Mouse (Mus musculus): ENCODE data around the gene Naa20. TPM values are rescaled to one million over a fixed set of nuclear protein-coding genes. Genes with fewer than 3 reads are reported as not detected.

The Naa20 gene
- polyA plus RNA-seq, 1 experiment from 2014 or later, result 134 TPM

- DNase-seq (ENCODE audit: low spot score), result no peak
- Histone ChIP-seq H3K4me1 (replicated peaks; ENCODE audit: control insufficient read depth, insufficient read depth) (no peaks in the 10 kb centered on the region), H3K9me3 (ENCODE audit: control insufficient read depth, low read length) (no peaks in the 10 kb centered on the region), H3K4me3 (ENCODE audit: low read depth, low read length) (no peak overlapping the region), H3K27ac (replicated peaks) (no peak overlapping the region), H3K4me2 (replicated peaks; ENCODE audit: low read depth) (no peak overlapping the region), H3K27me3 (ENCODE audit: control insufficient read depth, insufficient read depth, low read length) (no peaks in the 10 kb centered on the region), H3K9ac (ENCODE audit: low read length) (no peak overlapping the region), H3K36me3 (ENCODE audit: control insufficient read depth, insufficient read depth, low read length) (no peaks in the 10 kb centered on the region)
- WGBS, result 77% methylated on average over 8 of the region's 8 CpGs
- TF ChIP-seq EP300 (optimal IDR thresholded peaks at IDR 0.05) (no peak), CTCF (IDR thresholded peaks at IDR 0.05; ENCODE audit: low read depth) (no peak)
- no peak for ATAC-seq (ENCODE audit: low FRiP score, low TSS enrichment)
These were observed 35.1 kb downstream of the Naa20 start for GRCm38 (mm10) chr2:145936975-145937374.

DNA sequence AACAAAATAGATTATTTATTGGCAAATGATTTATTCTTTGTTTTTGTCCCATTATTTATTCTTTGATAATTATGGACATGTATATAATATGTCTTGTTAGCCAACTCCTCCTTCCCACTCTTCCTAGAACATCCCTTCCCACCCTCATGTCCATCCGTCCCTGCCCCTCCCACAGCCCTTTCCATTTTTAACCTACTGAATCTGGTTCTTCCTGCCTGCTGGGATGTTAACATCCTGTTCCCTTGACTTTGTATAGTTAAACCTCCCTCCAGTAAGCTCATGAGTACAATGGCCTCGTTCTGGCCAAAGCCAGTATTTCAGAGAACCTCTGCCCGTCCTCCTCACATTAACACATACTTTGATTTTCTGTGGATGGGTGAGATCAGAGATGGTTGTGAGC is 39.5 kb downstream of the Naa20 start:
- Histone ChIP-seq H3K36me3 (ENCODE audit: control insufficient read depth, insufficient read depth, low read length) (no peaks in the 10 kb centered on the region), H3K27ac (replicated peaks) (no peak overlapping the region), H3K4me1 (replicated peaks; ENCODE audit: control insufficient read depth, insufficient read depth) (no peaks in the 10 kb centered on the region), H3K4me3 (ENCODE audit: low read depth, low read length) (no peak overlapping the region), H3K4me2 (replicated peaks; ENCODE audit: low read depth) (no peak overlapping the region), H3K9ac (ENCODE audit: low read length) (no peak overlapping the region), H3K27me3 (ENCODE audit: control insufficient read depth, insufficient read depth, low read length) (no peaks in the 10 kb centered on the region), H3K9me3 (ENCODE audit: control insufficient read depth, low read length) (no peaks in the 10 kb centered on the region)
- DNase-seq (ENCODE audit: low spot score), result no peak
- ATAC-seq (ENCODE audit: low FRiP score, low TSS enrichment), result no peak
- 52% methylated on average over 3 of the region's 3 CpGs for WGBS
- TF ChIP-seq CTCF (IDR thresholded peaks at IDR 0.05; ENCODE audit: low read depth) (no peak), EP300 (optimal IDR thresholded peaks at IDR 0.05) (no peak)

DNA sequence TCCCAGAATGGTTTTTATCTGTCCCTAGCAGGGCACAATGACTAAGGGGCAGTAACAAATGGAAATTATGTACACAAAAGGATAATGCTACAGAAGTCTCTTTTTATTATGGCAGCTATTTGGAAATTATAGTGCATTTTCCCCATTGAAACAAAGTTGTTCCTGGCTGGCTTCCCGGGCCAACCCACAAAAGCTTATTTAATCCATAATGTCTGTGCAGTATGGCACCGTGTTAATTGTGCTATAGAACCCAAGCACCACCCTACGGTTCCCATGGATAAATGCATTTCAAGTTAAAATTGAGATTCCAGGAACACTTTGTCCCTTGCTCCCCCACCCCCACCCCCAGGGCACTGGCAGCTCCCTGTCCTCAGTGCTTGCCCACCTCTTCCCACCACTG is 42.4 kb downstream of the Naa20 start:
- ATAC-seq (ENCODE audit: low FRiP score, low TSS enrichment), result no peak
- no peak for DNase-seq (ENCODE audit: low spot score)

GRCm38 (mm10) chr2:145948402-145948954 is 46.6 kb downstream of the Naa20 start:
- H3K27ac ChIP-seq (replicated peaks), result no peak overlapping the region
- H3K4me2 ChIP-seq (replicated peaks; ENCODE audit: low read depth), result no peak overlapping the region
- H3K27me3 ChIP-seq (ENCODE audit: control insufficient read depth, insufficient read depth, low read length), result no peaks in the 10 kb centered on the region
- no peaks in the 10 kb centered on the region for H3K4me1 ChIP-seq (replicated peaks; ENCODE audit: control insufficient read depth, insufficient read depth)
- no peak for DNase-seq (ENCODE audit: low spot score)
- H3K4me3 ChIP-seq (ENCODE audit: low read depth, low read length), result no peak overlapping the region
- H3K9ac ChIP-seq (ENCODE audit: low read length), result no peak overlapping the region
- no peaks in the 10 kb centered on the region for H3K9me3 ChIP-seq (ENCODE audit: control insufficient read depth, low read length)
- TF ChIP-seq CTCF (IDR thresholded peaks at IDR 0.05; ENCODE audit: low read depth), result no peak
- TF ChIP-seq EP300 (optimal IDR thresholded peaks at IDR 0.05), result no peak
- no peak for ATAC-seq (ENCODE audit: low FRiP score, low TSS enrichment)
- H3K36me3 ChIP-seq (ENCODE audit: control insufficient read depth, insufficient read depth, low read length), result no peaks in the 10 kb centered on the region
- 61% methylated on average over 7 of the region's 7 CpGs for WGBS

More for the DNA sequence above, 42.4 kb downstream of the Naa20 start:
- Histone ChIP-seq H3K4me1 (replicated peaks; ENCODE audit: control insufficient read depth, insufficient read depth) (no peaks in the 10 kb centered on the region), H3K4me3 (ENCODE audit: low read depth, low read length) (no peak overlapping the region), H3K9me3 (ENCODE audit: control insufficient read depth, low read length) (no peaks in the 10 kb centered on the region), H3K36me3 (ENCODE audit: control insufficient read depth, insufficient read depth, low read length) (no peaks in the 10 kb centered on the region), H3K27me3 (ENCODE audit: control insufficient read depth, insufficient read depth, low read length) (no peaks in the 10 kb centered on the region), H3K4me2 (replicated peaks; ENCODE audit: low read depth) (no peak overlapping the region), H3K27ac (replicated peaks) (no peak overlapping the region), H3K9ac (ENCODE audit: low read length) (no peak overlapping the region)
- WGBS, result 75% methylated on average over 3 of the region's 3 CpGs
- TF ChIP-seq EP300 (optimal IDR thresholded peaks at IDR 0.05) (no peak), CTCF (IDR thresholded peaks at IDR 0.05; ENCODE audit: low read depth) (no peak)

DNA sequence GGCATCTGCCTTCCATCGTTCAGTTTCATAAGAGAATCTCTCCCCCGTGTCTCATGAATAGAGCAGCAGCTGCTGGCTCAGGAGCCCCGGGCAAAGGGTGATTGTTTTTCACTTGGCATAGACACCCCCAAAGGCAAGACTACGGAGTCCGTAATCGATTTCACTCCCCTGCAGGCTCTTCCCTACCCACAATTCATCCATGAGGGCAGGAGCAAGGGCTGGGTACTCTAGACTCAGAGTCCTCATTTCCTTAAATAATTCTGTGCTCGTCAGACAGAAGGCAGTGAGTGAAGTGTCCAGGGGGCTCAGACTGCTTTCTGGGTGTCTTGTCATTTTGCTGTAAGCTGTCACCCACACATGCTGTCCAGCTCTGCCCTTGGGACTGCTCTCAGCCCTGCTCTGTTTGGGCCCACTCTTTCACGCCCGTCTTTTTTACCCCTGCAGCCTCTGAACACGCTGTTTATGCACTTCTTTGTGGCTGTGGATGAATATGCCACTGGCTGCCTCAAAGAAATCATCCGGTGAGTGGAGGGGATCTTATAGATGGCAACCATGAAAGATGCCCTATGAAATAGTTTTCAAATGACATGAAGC is 47.7 kb downstream of the Naa20 start:
- DNase-seq (ENCODE audit: low spot score) (no peak), ATAC-seq (ENCODE audit: low FRiP score, low TSS enrichment) (no peak)
- Histone ChIP-seq H3K4me2 (replicated peaks; ENCODE audit: low read depth) (no peak overlapping the region), H3K4me1 (replicated peaks; ENCODE audit: control insufficient read depth, insufficient read depth) (no peaks in the 10 kb centered on the region), H3K36me3 (ENCODE audit: control insufficient read depth, insufficient read depth, low read length) (no peaks in the 10 kb centered on the region), H3K9me3 (ENCODE audit: control insufficient read depth, low read length) (no peaks in the 10 kb centered on the region), H3K4me3 (ENCODE audit: low read depth, low read length) (no peak overlapping the region), H3K27ac (replicated peaks) (no peak overlapping the region), H3K27me3 (ENCODE audit: control insufficient read depth, insufficient read depth, low read length) (no peaks in the 10 kb centered on the region), H3K9ac (ENCODE audit: low read length) (no peak overlapping the region)
- 45% methylated on average over 11 of the region's 11 CpGs for WGBS
- TF ChIP-seq EP300 (optimal IDR thresholded peaks at IDR 0.05) (no peak), CTCF (IDR thresholded peaks at IDR 0.05; ENCODE audit: low read depth) (no peak)

DNA sequence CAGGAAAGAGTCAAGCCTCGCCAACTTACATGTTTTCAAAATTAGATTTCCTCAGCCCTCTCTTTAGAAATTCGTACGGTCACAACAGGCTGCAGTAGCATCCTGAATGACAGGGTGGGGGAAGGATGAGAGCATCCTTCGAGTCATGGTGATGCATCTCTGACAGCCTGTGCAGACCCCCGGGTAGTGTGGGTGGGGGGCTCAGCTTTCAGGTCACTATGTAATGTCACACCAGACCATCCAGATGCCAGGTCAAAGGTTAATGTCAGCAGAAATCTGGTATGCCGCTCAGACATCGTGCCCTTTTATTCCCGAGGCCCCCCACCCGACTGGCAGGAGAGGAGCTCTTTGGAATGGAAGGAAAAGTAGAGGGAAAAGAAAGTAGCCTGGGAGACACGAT is 48.3 kb downstream of the Naa20 start:
- H3K36me3 ChIP-seq (ENCODE audit: control insufficient read depth, insufficient read depth, low read length), result no peaks in the 10 kb centered on the region
- TF ChIP-seq CTCF (IDR thresholded peaks at IDR 0.05; ENCODE audit: low read depth) (no peak), EP300 (optimal IDR thresholded peaks at IDR 0.05) (no peak)
- no peak overlapping the region for H3K27ac ChIP-seq (replicated peaks)
- H3K27me3 ChIP-seq (ENCODE audit: control insufficient read depth, insufficient read depth, low read length), result no peaks in the 10 kb centered on the region
- no peaks in the 10 kb centered on the region for H3K4me1 ChIP-seq (replicated peaks; ENCODE audit: control insufficient read depth, insufficient read depth)
- H3K4me3 ChIP-seq (ENCODE audit: low read depth, low read length), result no peak overlapping the region
- 30% methylated on average over 10 of the region's 10 CpGs for WGBS
- H3K9me3 ChIP-seq (ENCODE audit: control insufficient read depth, low read length), result no peaks in the 10 kb centered on the region
- ATAC-seq (ENCODE audit: low FRiP score, low TSS enrichment) (no peak), DNase-seq (ENCODE audit: low spot score) (no peak)
- H3K4me2 ChIP-seq (replicated peaks; ENCODE audit: low read depth), result no peak overlapping the region
- H3K9ac ChIP-seq (ENCODE audit: low read length), result no peak overlapping the region
